In genomic region chr10:18276090-18276734, GRCm38 (mm10) we compare ENCODE assay signal across 22 mouse cellular contexts. TPM values are rescaled to one million over a fixed set of nuclear protein-coding genes. Genes with fewer than 3 reads are reported as not detected.
DNase-seq lines count a peak whose midpoint lies in the region; ATAC-seq and TF ChIP-seq lines count a peak whose summit lies in the region.
"Had no signal": no experiment of that assay in that cellular context is flagged by ENCODE, and none has a peak within 500 bp of the region (broad histone marks: within the 10 kb centered on the region; RNA-seq: fewer than 3 reads in every experiment).

No protein-coding gene starts in this region.

- H3K27ac ChIP-seq in liver, adult 2 months (replicated peaks; ENCODE audit: insufficient read depth, low read depth, low read length): no peak overlapping the region
- H3K27ac ChIP-seq in liver, embryonic 12.5 days: no peak overlapping the region
- peak overlapping the region; percentile 48 for H3K27ac ChIP-seq in liver, postnatal 0 days (ENCODE audit: low read depth)
- H3K27ac ChIP-seq: embryonic facial prominence, embryonic 13.5 days; embryonic facial prominence, embryonic 15.5 days; forebrain, embryonic 13.5 days; forebrain, embryonic 15.5 days had no signal

- no peaks in the 10 kb centered on the region for H3K27me3 ChIP-seq in liver, adult 2 months (ENCODE audit: control insufficient read depth, insufficient read depth, low read length)
- no peaks in the 10 kb centered on the region for H3K27me3 ChIP-seq in liver, embryonic 12.5 days (replicated peaks)
- H3K27me3 ChIP-seq in liver, postnatal 0 days (ENCODE audit: insufficient read depth, low read length): no peaks in the 10 kb centered on the region
- H3K27me3 ChIP-seq: embryonic facial prominence, embryonic 13.5 days; embryonic facial prominence, embryonic 15.5 days; forebrain, embryonic 13.5 days; forebrain, embryonic 15.5 days had no signal

- H3K79me2 ChIP-seq in liver, adult 2 months (ENCODE audit: control insufficient read depth, insufficient read depth, low read length): no peaks in the 10 kb centered on the region

- H3K36me3 ChIP-seq in liver, adult 2 months (ENCODE audit: control insufficient read depth, insufficient read depth, low read length): no peaks in the 10 kb centered on the region
- no peaks in the 10 kb centered on the region for H3K36me3 ChIP-seq in liver, embryonic 12.5 days
- H3K36me3 ChIP-seq in liver, postnatal 0 days (replicated peaks; ENCODE audit: insufficient read depth, low read length): no peaks in the 10 kb centered on the region
- H3K36me3 ChIP-seq: embryonic facial prominence, embryonic 13.5 days; embryonic facial prominence, embryonic 15.5 days; forebrain, embryonic 15.5 days had no signal

- no peak overlapping the region for H3K9ac ChIP-seq in liver, adult 2 months (ENCODE audit: low read depth, low read length)
- H3K9ac ChIP-seq in liver, embryonic 12.5 days: no peak overlapping the region
- H3K9ac ChIP-seq in liver, postnatal 0 days (replicated peaks): no peak overlapping the region
- H3K9ac ChIP-seq: embryonic facial prominence, embryonic 13.5 days; embryonic facial prominence, embryonic 15.5 days; forebrain, embryonic 13.5 days; forebrain, embryonic 15.5 days had no signal

- peak; percentile 94 for DNase-seq in liver, adult 2 months (ENCODE audit: extremely low read depth, low read depth, low spot score)
- DNase-seq in liver, postnatal 0 days: peak; percentile 11
- DNase-seq in liver: no peak
- DNase-seq in gonadal fat pad, adult 2 months (ENCODE audit: low read depth): peak; percentile 12
- DNase-seq in ovary, postnatal 36 days (ENCODE audit: low spot score): no peak
- DNase-seq: adrenal gland, adult 2 months; adrenal gland, postnatal 10 days; adrenal gland, postnatal 25 days; cerebellum, adult 11 months; cerebellum, adult 18-20 months; cerebellum, adult 8-10 months; cerebellum, adult 9-11 months; cerebellum, postnatal 14 days; cerebellum, postnatal 36 days; embryo, embryonic 11 days had no signal

- WGBS in liver, adult 2 months: 22% methylated on average over 4 of the region's 4 CpGs
- 63% methylated on average over 4 of the region's 4 CpGs for WGBS in liver, embryonic 12.5 days (ENCODE audit: insufficient replicate concordance)
- 55% methylated on average over 4 of the region's 4 CpGs for WGBS in liver, postnatal 0 days (ENCODE audit: insufficient replicate concordance)

- no peak overlapping the region for H3K4me2 ChIP-seq in liver, embryonic 12.5 days
- no peak overlapping the region for H3K4me2 ChIP-seq in liver, postnatal 0 days (ENCODE audit: low read depth, low read length)
- H3K4me2 ChIP-seq: embryonic facial prominence, embryonic 13.5 days; embryonic facial prominence, embryonic 15.5 days; forebrain, embryonic 13.5 days; forebrain, embryonic 15.5 days had no signal

- no peak for TF ChIP-seq EP300 in liver, postnatal 0 days (IDR thresholded peaks at IDR 0.05; ENCODE audit: low read depth)

- no peak for TF ChIP-seq CTCF in liver, adult 2 months (IDR thresholded peaks at IDR 0.05; ENCODE audit: low read depth, low read length)
- no peak for TF ChIP-seq CTCF in liver, postnatal 0 days (IDR thresholded peaks at IDR 0.05; ENCODE audit: low read depth)

- H3K4me1 ChIP-seq in liver, adult 2 months (ENCODE audit: control insufficient read depth, insufficient read depth, low read length): no peaks in the 10 kb centered on the region; the same call in 1 of the 2 replicates
- no peaks in the 10 kb centered on the region for H3K4me1 ChIP-seq in liver, embryonic 12.5 days
- H3K4me1 ChIP-seq in liver, postnatal 0 days (ENCODE audit: insufficient read depth): 0 out of 2 replicates have a peak, but pooled peaks cover 5% of the 10 kb centered on the region
- H3K4me1 ChIP-seq: embryonic facial prominence, embryonic 13.5 days; embryonic facial prominence, embryonic 15.5 days; forebrain, embryonic 13.5 days; forebrain, embryonic 15.5 days had no signal

- ATAC-seq in liver, embryonic 12.5 days: no peak
- peak; percentile 99 for ATAC-seq in liver, postnatal 0 days
- ATAC-seq: forebrain, embryonic 13.5 days; forebrain, embryonic 15.5 days had no signal

- no peaks in the 10 kb centered on the region for H3K9me3 ChIP-seq in liver, embryonic 12.5 days (replicated peaks)
- H3K9me3 ChIP-seq in liver, postnatal 0 days (ENCODE audit: low read length): no peaks in the 10 kb centered on the region
- H3K9me3 ChIP-seq: embryonic facial prominence, embryonic 13.5 days; embryonic facial prominence, embryonic 15.5 days; forebrain, embryonic 13.5 days; forebrain, embryonic 15.5 days had no signal

- TF ChIP-seq POLR2A in liver, adult 2 months (IDR thresholded peaks at IDR 0.05; ENCODE audit: extremely low read depth, insufficient read depth, low read length): no peak

- no peak overlapping the region for H3K4me3 ChIP-seq in liver, adult 2 months (ENCODE audit: insufficient read depth, low read depth, low read length)
- H3K4me3 ChIP-seq in liver, embryonic 12.5 days: no peak overlapping the region
- H3K4me3 ChIP-seq in liver, postnatal 0 days (ENCODE audit: low read depth, low read length): no peak overlapping the region
- H3K4me3 ChIP-seq: embryonic facial prominence, embryonic 13.5 days; embryonic facial prominence, embryonic 15.5 days; erythroblast, embryonic 14.5 days; forebrain, embryonic 13.5 days; forebrain, embryonic 15.5 days had no signal

RNA-seq across cellular contexts. Expression of gene Ccdc28a, which starts 41.4 kb away (rescaled TPM):
- 19.7 and 20.9 TPM in 2 replicates for total RNA-seq in liver, adult 2 months (2014; rRNA removed)
- 20.5 and 21.7 TPM in 2 replicates for polyA plus RNA-seq in liver, adult 2 months (2012; rRNA removed)
- polyA plus RNA-seq in liver, embryonic 12.5 days (2016; fragmentation: Nextera tagmentation; extraction: Ambion mirVana): 6.5 and 6.6 TPM in 2 replicates
- 9.0 and 14.6 TPM in 2 replicates for polyA plus RNA-seq in liver, postnatal 0 days (2015; fragmentation: Nextera tagmentation; extraction: Ambion mirVana)
- polyA plus RNA-seq in gonadal fat pad, adult 2 months (2012; rRNA removed): 17.9 and 20.9 TPM in 2 replicates

RNA-seq across cellular contexts. Expression of gene Nhsl1, which starts 42.6 kb away (rescaled TPM):
- 2.8 and 5.0 TPM in 2 replicates for total RNA-seq in liver, adult 2 months (2014; rRNA removed)
- 1.5 and 2.6 TPM in 2 replicates for polyA plus RNA-seq in liver, adult 2 months (2012; rRNA removed)
- polyA plus RNA-seq in liver, embryonic 12.5 days (2016; fragmentation: Nextera tagmentation; extraction: Ambion mirVana): 0.97 and 0.99 TPM in 2 replicates
- 0.72 and 0.75 TPM in 2 replicates for polyA plus RNA-seq in liver, postnatal 0 days (2015; fragmentation: Nextera tagmentation; extraction: Ambion mirVana)
- polyA plus RNA-seq in gonadal fat pad, adult 2 months (2012; rRNA removed): 24.2 and 40.0 TPM in 2 replicates
- total RNA-seq: MEL had no signal
- polyA plus RNA-seq: erythroblast, embryonic 14.5 days had no signal

Comparison
In these comparisons a context has a peak if more than half of its experiments do, and no peak if none do; other contexts are left out.
1. DNase-seq: peak in liver, adult 2 months (single experiment), liver, postnatal 0 days (single experiment) and gonadal fat pad, adult 2 months (single experiment); none in liver (single experiment) and ovary, postnatal 36 days (single experiment).